In genomic region chr6:136917885-136918284, GRCm38 (mm10) we compare ENCODE assay signal across 31 mouse cellular contexts. TPM values are rescaled to one million over a fixed set of nuclear protein-coding genes. Genes with fewer than 3 reads are reported as not detected.
A peak's percentile ranks its signal among the peaks of the same experiment; 100 is the strongest.
DNase-seq lines count a peak whose midpoint lies in the region; ATAC-seq and TF ChIP-seq lines count a peak whose summit lies in the region.
"Had no signal": no experiment of that assay in that cellular context is flagged by ENCODE, and none has a peak within 500 bp of the region (broad histone marks: within the 10 kb centered on the region; RNA-seq: fewer than 3 reads in every experiment).

No protein-coding gene starts in this region.

- ATAC-seq in liver, embryonic 12.5 days, result no peak
- ATAC-seq in embryonic facial prominence, embryonic 14.5 days (ENCODE audit: low read depth), result no peak
- ATAC-seq in limb, embryonic 14.5 days (ENCODE audit: low FRiP score, low read depth), result no peak
- no peak for ATAC-seq in intestine, embryonic 15.5 days
- ATAC-seq: forebrain, embryonic 13.5 days; hindbrain, embryonic 16.5 days; intestine, postnatal 0 days had no signal

- no peak overlapping the region for H3K9ac ChIP-seq in liver, adult 2 months (ENCODE audit: low read depth, low read length)
- H3K9ac ChIP-seq in liver, embryonic 12.5 days, result no peak overlapping the region
- H3K9ac ChIP-seq in embryonic facial prominence, embryonic 14.5 days (ENCODE audit: low read depth, low read length), result no peak overlapping the region
- H3K9ac ChIP-seq in limb, embryonic 14.5 days (ENCODE audit: low read depth, low read length, severe bottlenecking), result no peak overlapping the region
- H3K9ac ChIP-seq in intestine, embryonic 15.5 days, result no peak overlapping the region
- H3K9ac ChIP-seq: forebrain, embryonic 13.5 days had no signal

- no peaks in the 10 kb centered on the region for H3K36me3 ChIP-seq in liver, adult 2 months (ENCODE audit: control insufficient read depth, insufficient read depth, low read length)
- no peaks in the 10 kb centered on the region; the same call in 1 of the 2 replicates for H3K36me3 ChIP-seq in liver, embryonic 12.5 days
- no peaks in the 10 kb centered on the region for H3K36me3 ChIP-seq in embryonic facial prominence, embryonic 10.5 days (replicated peaks)
- no peaks in the 10 kb centered on the region for H3K36me3 ChIP-seq in embryonic facial prominence, embryonic 14.5 days (ENCODE audit: control insufficient read depth, insufficient read depth, low read length)
- no peaks in the 10 kb centered on the region for H3K36me3 ChIP-seq in limb, embryonic 14.5 days (ENCODE audit: control insufficient read depth, insufficient read depth, low read length)
- no peaks in the 10 kb centered on the region for H3K36me3 ChIP-seq in intestine, embryonic 15.5 days
- H3K36me3 ChIP-seq in kidney, adult 2 months (ENCODE audit: control insufficient read depth, insufficient read depth, low read length), result no peaks in the 10 kb centered on the region

- peaks cover 34% of the 10 kb centered on the region for H3K4me1 ChIP-seq in liver, adult 2 months (ENCODE audit: control insufficient read depth, insufficient read depth, low read length)
- peaks cover 10% of the 10 kb centered on the region for H3K4me1 ChIP-seq in liver, embryonic 12.5 days
- peaks cover 15% of the 10 kb centered on the region for H3K4me1 ChIP-seq in embryonic facial prominence, embryonic 10.5 days
- peaks cover 5% of the 10 kb centered on the region for H3K4me1 ChIP-seq in embryonic facial prominence, embryonic 14.5 days (ENCODE audit: control insufficient read depth, insufficient read depth, low read length)
- H3K4me1 ChIP-seq in limb, embryonic 14.5 days (ENCODE audit: control insufficient read depth, insufficient read depth, low read length), result peaks cover 16% of the 10 kb centered on the region
- H3K4me1 ChIP-seq in intestine, embryonic 15.5 days (replicated peaks), result peaks cover 12% of the 10 kb centered on the region
- peaks cover 23% of the 10 kb centered on the region for H3K4me1 ChIP-seq in kidney, adult 2 months (ENCODE audit: control insufficient read depth, insufficient read depth, low read length)

- peak; percentile 80 for DNase-seq in liver, adult 2 months (ENCODE audit: extremely low read depth, low read depth, low spot score)
- DNase-seq in embryonic facial prominence, embryonic 10.5 days (ENCODE audit: low spot score), result no peak
- no peak for DNase-seq in embryonic facial prominence, embryonic 14.5 days (ENCODE audit: low spot score)
- no peak for DNase-seq in limb, embryonic 14.5 days (ENCODE audit: low spot score)
- DNase-seq in cerebellum, postnatal 36 days, result no peak
- DNase-seq in kidney, adult 2 months, result no peak
- DNase-seq: adrenal gland, adult 8-10 months; B cell, adult 2 months; cerebellum, adult 18-20 months; cerebellum, postnatal 14 days; heart, postnatal 4 days; left cerebral cortex, postnatal 4 days; lung, postnatal 4 days; midbrain, embryonic 14.5 days; right cerebral cortex, postnatal 14 days; thymus, postnatal 14 days had no signal

- no peak for TF ChIP-seq CTCF in liver, adult 2 months (IDR thresholded peaks at IDR 0.05; ENCODE audit: low read depth, low read length)
- TF ChIP-seq CTCF in kidney, adult 2 months (conservative IDR thresholded peaks at IDR 0.05; ENCODE audit: insufficient read depth, insufficient read length, low read depth, low read length), result no peak

- no peak overlapping the region for H3K4me3 ChIP-seq in liver, adult 2 months (ENCODE audit: insufficient read depth, low read depth, low read length)
- H3K4me3 ChIP-seq in liver, embryonic 12.5 days, result no peak overlapping the region
- no peak overlapping the region for H3K4me3 ChIP-seq in embryonic facial prominence, embryonic 10.5 days
- no peak overlapping the region for H3K4me3 ChIP-seq in embryonic facial prominence, embryonic 14.5 days (ENCODE audit: low read depth, low read length)
- H3K4me3 ChIP-seq in limb, embryonic 14.5 days (replicated peaks; ENCODE audit: low read length), result no peak overlapping the region
- no peak overlapping the region for H3K4me3 ChIP-seq in intestine, embryonic 15.5 days (replicated peaks)
- H3K4me3 ChIP-seq in kidney, adult 2 months (ENCODE audit: insufficient read depth, low read depth, low read length), result no peak overlapping the region
- H3K4me3 ChIP-seq: forebrain, embryonic 13.5 days; left cerebral cortex, adult 2 months had no signal

- peak overlapping the region; percentile 50 for H3K27ac ChIP-seq in liver, adult 2 months (replicated peaks; ENCODE audit: insufficient read depth, low read depth, low read length)
- H3K27ac ChIP-seq in liver, embryonic 12.5 days, result no peak overlapping the region
- peak overlapping the region; percentile 40 for H3K27ac ChIP-seq in embryonic facial prominence, embryonic 10.5 days (replicated peaks)
- peak overlapping the region; percentile 1; the same call in 1 of the 2 replicates for H3K27ac ChIP-seq in embryonic facial prominence, embryonic 14.5 days (replicated peaks; ENCODE audit: low read depth, low read length)
- H3K27ac ChIP-seq in limb, embryonic 14.5 days (replicated peaks; ENCODE audit: low read depth, low read length), result peak overlapping the region; percentile 19; the same call in 1 of the 2 replicates
- no peak overlapping the region for H3K27ac ChIP-seq in intestine, embryonic 15.5 days
- H3K27ac ChIP-seq in kidney, adult 2 months (ENCODE audit: insufficient read depth, low read depth, low read length), result no peak overlapping the region
- H3K27ac ChIP-seq: forebrain, embryonic 13.5 days; kidney, postnatal 0 days; left cerebral cortex, adult 2 months had no signal

- H3K79me2 ChIP-seq in liver, adult 2 months (ENCODE audit: control insufficient read depth, insufficient read depth, low read length), result no peaks in the 10 kb centered on the region

- no peaks in the 10 kb centered on the region for H3K9me3 ChIP-seq in liver, embryonic 12.5 days (replicated peaks)
- no peaks in the 10 kb centered on the region for H3K9me3 ChIP-seq in embryonic facial prominence, embryonic 10.5 days
- H3K9me3 ChIP-seq in embryonic facial prominence, embryonic 14.5 days (ENCODE audit: control insufficient read depth, low read length), result no peaks in the 10 kb centered on the region
- H3K9me3 ChIP-seq in limb, embryonic 14.5 days (ENCODE audit: control insufficient read depth, low read length), result no peaks in the 10 kb centered on the region
- no peaks in the 10 kb centered on the region for H3K9me3 ChIP-seq in intestine, embryonic 15.5 days
- H3K9me3 ChIP-seq: forebrain, embryonic 13.5 days; G1E had no signal

- no peaks in the 10 kb centered on the region for H3K27me3 ChIP-seq in liver, adult 2 months (ENCODE audit: control insufficient read depth, insufficient read depth, low read length)
- H3K27me3 ChIP-seq in liver, embryonic 12.5 days (replicated peaks), result no peaks in the 10 kb centered on the region
- no peaks in the 10 kb centered on the region for H3K27me3 ChIP-seq in embryonic facial prominence, embryonic 10.5 days (replicated peaks; ENCODE audit: low read depth, poor library complexity, severe bottlenecking)
- H3K27me3 ChIP-seq in embryonic facial prominence, embryonic 14.5 days (replicated peaks; ENCODE audit: control insufficient read depth, insufficient read depth, low read length), result no peaks in the 10 kb centered on the region
- H3K27me3 ChIP-seq in limb, embryonic 14.5 days (ENCODE audit: control insufficient read depth, insufficient read depth, low read length), result no peaks in the 10 kb centered on the region
- no peaks in the 10 kb centered on the region for H3K27me3 ChIP-seq in intestine, embryonic 15.5 days (replicated peaks)
- H3K27me3 ChIP-seq in kidney, adult 2 months (replicated peaks; ENCODE audit: control insufficient read depth, insufficient read depth, low read length), result no peaks in the 10 kb centered on the region
- H3K27me3 ChIP-seq: CH12.LX; forebrain, embryonic 13.5 days had no signal

- H3K4me2 ChIP-seq in liver, embryonic 12.5 days, result no peak overlapping the region
- no peak overlapping the region for H3K4me2 ChIP-seq in embryonic facial prominence, embryonic 14.5 days (ENCODE audit: low read depth, low read length)
- H3K4me2 ChIP-seq in limb, embryonic 14.5 days (replicated peaks; ENCODE audit: low read depth, low read length, severe bottlenecking), result no peak overlapping the region
- H3K4me2 ChIP-seq in intestine, embryonic 15.5 days (replicated peaks), result no peak overlapping the region
- H3K4me2 ChIP-seq: forebrain, embryonic 13.5 days had no signal

- 17% methylated on average over 2 of the region's 2 CpGs for WGBS in liver, adult 2 months
- 39% methylated on average over 2 of the region's 2 CpGs for WGBS in liver, embryonic 12.5 days (ENCODE audit: insufficient replicate concordance)
- WGBS in embryonic facial prominence, embryonic 10.5 days, result 14% methylated on average over 2 of the region's 2 CpGs
- 16% methylated on average over 2 of the region's 2 CpGs for WGBS in embryonic facial prominence, embryonic 14.5 days
- WGBS in limb, embryonic 14.5 days, result 10% methylated on average over 2 of the region's 2 CpGs
- WGBS in intestine, embryonic 15.5 days, result 18% methylated on average over 2 of the region's 2 CpGs
- WGBS in kidney, adult 2 months, result 53% methylated on average over 2 of the region's 2 CpGs

- TF ChIP-seq POLR2A in liver, adult 2 months (IDR thresholded peaks at IDR 0.05; ENCODE audit: extremely low read depth, insufficient read depth, low read length), result no peak
- no peak for TF ChIP-seq POLR2A in limb, embryonic 14.5 days (IDR thresholded peaks at IDR 0.05; ENCODE audit: borderline replicate concordance, extremely low read depth, insufficient read depth, insufficient read length)
- TF ChIP-seq POLR2A in kidney, adult 2 months (IDR thresholded peaks at IDR 0.05; ENCODE audit: low read depth, low read length), result no peak

RNA-seq across cellular contexts. Expression of gene Erp27, which starts 4.1 kb away (rescaled TPM):
- total RNA-seq in liver, adult 2 months (2014; rRNA removed), result 0.40 and 1.8 TPM in 2 replicates
- polyA plus RNA-seq in liver, adult 2 months (2012; rRNA removed), result 0.37 and 0.55 TPM in 2 replicates
- 0.27 and 0.43 TPM in 2 replicates for polyA plus RNA-seq in liver, embryonic 12.5 days (2016; fragmentation: Nextera tagmentation; extraction: Ambion mirVana)
- polyA plus RNA-seq in embryonic facial prominence, embryonic 10.5 days (2016; fragmentation: Nextera tagmentation; extraction: Ambion mirVana), result 0.29 TPM in 1 of 2 replicates, not detected in the other
- polyA plus RNA-seq in embryonic facial prominence, embryonic 14.5 days (2014; fragmentation: Nextera tagmentation; extraction: Ambion mirVana), result 0.20 and 0.22 TPM in 2 replicates
- 0.52 and 0.59 TPM in 2 replicates for polyA plus RNA-seq in limb, embryonic 14.5 days (2012; rRNA removed)
- polyA plus RNA-seq in limb, embryonic 14.5 days (2014; fragmentation: Nextera tagmentation; extraction: Ambion mirVana), result 0.55 and 0.69 TPM in 2 replicates
- polyA plus RNA-seq in intestine, embryonic 15.5 days (2015; fragmentation: Nextera tagmentation; extraction: Ambion mirVana), result 14.6 and 37.0 TPM in 2 replicates
- 0.15 TPM in 1 of 2 replicates, not detected in the other for polyA plus RNA-seq in kidney, adult 2 months (2012; rRNA removed)
- total RNA-seq: gastrocnemius, adult 8-10 months had no signal
- polyA plus RNA-seq: G1E; midbrain, embryonic 14.5 days had no signal

RNA-seq across cellular contexts. Expression of gene Pde6h, which starts 5.7 kb away (rescaled TPM):
- under 0.01 and 0.07 TPM in 2 replicates for total RNA-seq in liver, adult 2 months (2014; rRNA removed)
- 0.05 TPM in 1 of 2 replicates, not detected in the other for polyA plus RNA-seq in liver, adult 2 months (2012; rRNA removed)
- not detected in 2 replicates for polyA plus RNA-seq in liver, embryonic 12.5 days (2016; fragmentation: Nextera tagmentation; extraction: Ambion mirVana)
- not detected in 2 replicates for polyA plus RNA-seq in embryonic facial prominence, embryonic 10.5 days (2016; fragmentation: Nextera tagmentation; extraction: Ambion mirVana)
- not detected in 2 replicates for polyA plus RNA-seq in embryonic facial prominence, embryonic 14.5 days (2014; fragmentation: Nextera tagmentation; extraction: Ambion mirVana)
- polyA plus RNA-seq in limb, embryonic 14.5 days (2012; rRNA removed), result 0.12 and 0.20 TPM in 2 replicates
- 0.23 TPM in 1 of 2 replicates, not detected in the other for polyA plus RNA-seq in limb, embryonic 14.5 days (2014; fragmentation: Nextera tagmentation; extraction: Ambion mirVana)
- polyA plus RNA-seq in intestine, embryonic 15.5 days (2015; fragmentation: Nextera tagmentation; extraction: Ambion mirVana), result not detected in 2 replicates
- 0.58 and 0.64 TPM in 2 replicates for polyA plus RNA-seq in kidney, adult 2 months (2012; rRNA removed)
- total RNA-seq: gastrocnemius, adult 8-10 months; granulocyte monocyte progenitor cell, adult 5-6 weeks; heart, postnatal 4 days had no signal
- polyA plus RNA-seq: forebrain, embryonic 13.5 days; G1E; heart, embryonic 14.5 days; liver, embryonic 16.5 days; midbrain, embryonic 14.5 days; neural tube, embryonic 11.5 days had no signal

RNA-seq across cellular contexts. Expression of gene Arhgdib, which starts 23.8 kb away (rescaled TPM):
- 5.3 and 7.7 TPM in 2 replicates for total RNA-seq in liver, adult 2 months (2014; rRNA removed)
- 10.3 and 11.9 TPM in 2 replicates for polyA plus RNA-seq in liver, adult 2 months (2012; rRNA removed)
- 120 and 122 TPM in 2 replicates for polyA plus RNA-seq in liver, embryonic 12.5 days (2016; fragmentation: Nextera tagmentation; extraction: Ambion mirVana)
- 32.1 and 39.3 TPM in 2 replicates for polyA plus RNA-seq in embryonic facial prominence, embryonic 10.5 days (2016; fragmentation: Nextera tagmentation; extraction: Ambion mirVana)
- 117 and 118 TPM in 2 replicates for polyA plus RNA-seq in embryonic facial prominence, embryonic 14.5 days (2014; fragmentation: Nextera tagmentation; extraction: Ambion mirVana)
- polyA plus RNA-seq in limb, embryonic 14.5 days (2012; rRNA removed), result 104 TPM in 2 replicates
- 147 and 149 TPM in 2 replicates for polyA plus RNA-seq in limb, embryonic 14.5 days (2014; fragmentation: Nextera tagmentation; extraction: Ambion mirVana)
- polyA plus RNA-seq in intestine, embryonic 15.5 days (2015; fragmentation: Nextera tagmentation; extraction: Ambion mirVana), result 44.5 and 47.8 TPM in 2 replicates
- polyA plus RNA-seq in kidney, adult 2 months (2012; rRNA removed), result 49.0 and 77.4 TPM in 2 replicates

RNA-seq across cellular contexts. Expression of gene Mgp, which starts 42.3 kb away (rescaled TPM):
- total RNA-seq in liver, adult 2 months (2014; rRNA removed), result 10.0 and 10.9 TPM in 2 replicates
- 7.3 and 11.9 TPM in 2 replicates for polyA plus RNA-seq in liver, adult 2 months (2012; rRNA removed)
- 4.3 and 7.4 TPM in 2 replicates for polyA plus RNA-seq in liver, embryonic 12.5 days (2016; fragmentation: Nextera tagmentation; extraction: Ambion mirVana)
- 3.5 and 4.2 TPM in 2 replicates for polyA plus RNA-seq in embryonic facial prominence, embryonic 10.5 days (2016; fragmentation: Nextera tagmentation; extraction: Ambion mirVana)
- 321 and 362 TPM in 2 replicates for polyA plus RNA-seq in embryonic facial prominence, embryonic 14.5 days (2014; fragmentation: Nextera tagmentation; extraction: Ambion mirVana)
- polyA plus RNA-seq in limb, embryonic 14.5 days (2012; rRNA removed), result 534 and 645 TPM in 2 replicates
- 338 and 360 TPM in 2 replicates for polyA plus RNA-seq in limb, embryonic 14.5 days (2014; fragmentation: Nextera tagmentation; extraction: Ambion mirVana)
- 121 and 122 TPM in 2 replicates for polyA plus RNA-seq in intestine, embryonic 15.5 days (2015; fragmentation: Nextera tagmentation; extraction: Ambion mirVana)
- 725 and 868 TPM in 2 replicates for polyA plus RNA-seq in kidney, adult 2 months (2012; rRNA removed)
- total RNA-seq: CH12.LX; granulocyte monocyte progenitor cell, adult 5-6 weeks; megakaryocyte-erythroid progenitor cell, adult 5-6 weeks had no signal
- polyA plus RNA-seq: G1E had no signal

Comparison
In these comparisons a context has a peak if more than half of its experiments do, and no peak if none do; other contexts are left out.
1. H3K27ac ChIP-seq: peak in liver, adult 2 months (single experiment), embryonic facial prominence, embryonic 10.5 days (single experiment), embryonic facial prominence, embryonic 14.5 days (single experiment) and limb, embryonic 14.5 days (single experiment); none in liver, embryonic 12.5 days (single experiment), intestine, embryonic 15.5 days (single experiment) and kidney, adult 2 months (single experiment).